Mouse (Mus musculus) kidney, postnatal 10 days (tissue): ENCODE data around the gene Foxd1.

ENCODE experiments used
- DNase-seq: peaks from one replicate; pipeline ENCODE4 v3.0.0; 2021; ENCODE audit warnings: mixed read lengths

Gene Foxd1

GRCm38 (mm10) chr13:98390363-98390762, 36.3 kb downstream of the Foxd1 start:
- no peak for DNase-seq

DNA sequence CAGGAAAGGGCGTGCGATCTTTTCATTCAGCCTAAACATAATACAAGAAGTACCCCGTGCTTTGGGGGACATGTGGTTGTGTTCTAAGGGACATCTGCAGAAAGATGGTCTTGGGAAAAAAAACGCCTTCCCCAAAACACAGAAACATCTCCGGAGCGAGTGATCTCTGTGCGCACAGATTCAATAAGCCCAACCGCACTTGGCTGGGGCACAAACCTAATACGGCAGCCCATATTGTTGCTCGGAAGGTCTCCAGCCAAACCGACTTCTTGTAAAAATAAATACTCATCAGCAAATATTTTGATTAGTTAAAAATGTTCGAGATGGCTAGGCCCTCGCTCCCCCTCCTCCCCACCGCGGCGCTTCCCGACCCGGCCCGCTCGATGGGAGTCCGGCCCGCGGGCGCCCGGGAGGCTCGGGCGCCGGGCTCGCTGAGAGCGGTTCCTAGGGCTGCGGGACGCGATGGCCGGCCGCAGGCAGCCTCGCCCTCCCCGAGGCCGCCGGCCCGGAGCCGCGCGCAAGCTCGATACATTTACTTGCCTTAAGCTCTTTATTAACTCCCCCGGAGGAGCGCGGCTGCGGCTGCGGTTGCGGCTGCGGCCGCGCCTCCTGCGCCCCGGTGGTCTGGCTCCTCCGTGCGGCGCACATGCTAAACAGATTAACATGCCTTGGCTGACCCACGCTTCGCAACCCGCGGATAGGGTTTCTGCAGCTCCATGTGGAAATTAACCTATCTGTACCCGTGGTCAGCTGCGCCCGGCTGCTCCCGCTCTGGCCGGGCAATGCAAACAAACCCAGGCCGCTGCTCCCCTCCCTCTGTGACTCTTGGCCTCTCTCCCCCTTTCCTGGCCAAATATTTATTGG, 37.0 kb downstream of the Foxd1 start:
- peak; percentile 59 for DNase-seq

GRCm38 (mm10) chr13:98391635-98391990, 37.6 kb downstream of the Foxd1 start:
- DNase-seq = no peak

GRCm38 (mm10) chr13:98392031-98392430, 38.0 kb downstream of the Foxd1 start:
- no peak for DNase-seq

DNA sequence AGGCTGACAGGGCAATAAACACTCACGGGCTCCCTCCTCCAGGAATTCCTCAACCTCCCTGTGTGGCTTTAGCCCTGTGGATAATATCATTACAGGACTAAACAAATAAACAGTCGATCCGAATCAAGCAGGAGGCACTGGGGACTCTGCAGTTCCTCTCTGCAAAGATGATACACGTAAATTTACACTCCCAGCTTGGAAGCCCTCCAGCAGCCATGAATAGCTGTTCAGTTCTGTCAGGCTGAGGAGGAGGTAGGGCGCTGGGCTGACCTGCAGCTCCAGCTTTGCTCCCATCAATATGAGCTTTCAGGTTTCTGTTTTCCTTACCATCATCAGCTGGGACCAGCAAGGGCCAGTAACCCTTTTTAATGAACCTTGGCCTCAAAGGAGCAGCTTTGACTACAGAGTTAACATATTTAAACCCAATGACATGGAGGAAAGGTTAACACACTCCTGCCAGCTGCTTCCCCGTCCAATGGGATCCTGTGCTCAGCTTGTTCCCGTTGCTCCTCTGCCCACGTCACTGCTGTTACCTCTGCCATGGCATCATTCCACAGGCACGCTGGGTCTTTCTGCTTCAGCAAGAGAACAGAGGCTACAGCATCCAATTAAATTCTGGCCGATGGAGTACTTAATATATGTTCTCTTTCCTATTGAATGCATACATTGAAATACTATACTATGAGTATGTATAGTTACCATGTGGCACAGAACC, 39.5 kb downstream of the Foxd1 start:
- DNase-seq = peak; percentile 53
